Mouse (Mus musculus) forebrain, embryonic 16.5 days (tissue): ENCODE measurements at regions not wholly inside any gene's neighbourhood (a gene's known extent, or its start where the extent isn't known, plus 50 kb on each side); places are given as distances from the start of the nearest gene placed in this dataset.
"Not testable (repeated sequence)": the region's sequence is repeated elsewhere in the genome, so short reads cannot be mapped to it uniquely, and the experiment has no call there.

Experiments used
- ATAC-seq: fragments of 200-750 bp; cut with Nextera tagmentation; 2 replicates; pipeline ENCODE4 v1.8.0; 2017; ENCODE audit warnings: mild to moderate bottlenecking, moderate library complexity
- H3K27ac ChIP-seq: fragments of 300-500 bp; sonication (generic); 2 replicates; pipeline ENCODE4 v1.5.1; 2014; ENCODE audit warnings: low read length, control low read depth
- H3K27me3 ChIP-seq: fragments of 300-500 bp; sonication (generic); replicated peaks from 2 replicates; pipeline ENCODE4 v1.6.1; 2014; ENCODE audit warnings: low read length; ENCODE audit not compliant: control insufficient read depth, insufficient read depth
- H3K36me3 ChIP-seq: fragments of 300-500 bp; sonication (generic); 2 replicates; pipeline ENCODE4 v1.6.1; 2014; ENCODE audit not compliant: control insufficient read depth, insufficient read depth
- H3K4me1 ChIP-seq: fragments of 300-500 bp; sonication (generic); replicated peaks from 2 replicates; pipeline ENCODE4 v1.6.1; 2014; ENCODE audit warnings: low read length; ENCODE audit not compliant: control insufficient read depth, insufficient read depth
- H3K4me2 ChIP-seq: fragments of 300-500 bp; sonication (generic); 2 replicates; pipeline ENCODE4 v1.6.1; 2014; ENCODE audit warnings: mild to moderate bottlenecking, low read length, control low read depth
- H3K4me3 ChIP-seq: fragments of 300-500 bp; sonication (generic); replicated peaks from 2 replicates; pipeline ENCODE4 v1.5.1; 2014; ENCODE audit warnings: mild to moderate bottlenecking, low read length, control low read depth
- H3K9ac ChIP-seq: fragments of 300-500 bp; sonication (generic); replicated peaks from 2 replicates; pipeline ENCODE4 v1.6.1; 2014; ENCODE audit warnings: low read depth, low read length, control low read depth
- H3K9me3 ChIP-seq: fragments of 300-500 bp; sonication (generic); 2 replicates; pipeline ENCODE4 v1.6.1; 2016; ENCODE audit warnings: low read length; ENCODE audit not compliant: control insufficient read depth
- WGBS: fragments of 180-500 bp; shearing (Covaris S2); extraction: QIAGEN DNeasy Blood & Tissue Kit; methylation state at CpG from one replicate; pipeline ENCODE4 v1.1.7; 2014; 5-methylcytosine and 5-hydroxymethylcytosine counted together

- ATAC-seq: peak; percentile 94
- Histone ChIP-seq H3K4me2 (peak overlapping the region; percentile 13; the same call in 1 of the 2 replicates), H3K4me1 (peaks cover 14% of the 10 kb centered on the region), H3K9ac (no peak overlapping the region), H3K4me3 (no peak overlapping the region), H3K36me3 (no peaks in the 10 kb centered on the region), H3K9me3 (no peaks in the 10 kb centered on the region), H3K27ac (peak overlapping the region; percentile 69), H3K27me3 (no peaks in the 10 kb centered on the region)
- 18% methylated on average over 12 of the region's 12 CpGs for WGBS
These were observed 141.3 kb downstream of the Tas2r134 start for GRCm38 (mm10) chr2:51768298-51769271.

DNA sequence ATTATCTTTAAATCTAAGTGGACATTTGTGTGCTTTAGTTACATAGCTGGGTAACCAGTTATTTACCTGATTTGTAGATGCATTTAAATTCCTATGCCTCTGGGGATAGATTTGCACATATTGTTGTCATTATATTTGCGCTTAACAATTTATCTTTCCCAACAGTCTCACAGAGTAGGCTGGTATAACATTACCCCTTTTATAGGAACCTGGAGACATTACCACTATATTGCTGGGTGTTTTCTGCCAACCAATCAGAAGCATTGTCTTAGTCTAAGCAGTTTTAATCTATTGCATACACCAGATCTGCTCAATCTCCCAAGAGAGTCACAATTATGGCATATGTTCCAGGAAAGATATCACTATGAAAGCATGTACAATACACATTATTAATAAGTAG is 149.8 kb downstream of the Rbm43 start:
- Histone ChIP-seq H3K4me3 (no peak overlapping the region), H3K27me3 (no peaks in the 10 kb centered on the region), H3K9me3 (no peaks in the 10 kb centered on the region), H3K4me1 (peaks cover 4% of the 10 kb centered on the region), H3K36me3 (no peaks in the 10 kb centered on the region), H3K9ac (no peak overlapping the region), H3K4me2 (no peak overlapping the region), H3K27ac (no peak overlapping the region)
- no peak for ATAC-seq
- WGBS: 92% methylated on average over 1 of the region's 1 CpGs

- 47% methylated on average over 3 of the region's 3 CpGs for WGBS
- no peaks in the 10 kb centered on the region for H3K36me3 ChIP-seq
- H3K27ac ChIP-seq: no peak overlapping the region
- peaks cover 4% of the 10 kb centered on the region for H3K4me1 ChIP-seq
- no peak overlapping the region for H3K4me3 ChIP-seq
- H3K9me3 ChIP-seq: no peaks in the 10 kb centered on the region
- no peak overlapping the region for H3K4me2 ChIP-seq
- ATAC-seq: peak; percentile 70
- no peak overlapping the region for H3K9ac ChIP-seq
- H3K27me3 ChIP-seq: no peaks in the 10 kb centered on the region
These were observed 146.1 kb downstream of the Rbm43 start for GRCm38 (mm10) chr2:51788896-51789295.

GRCm38 (mm10) chr2:51793291-51793690 is 141.7 kb downstream of the Rbm43 start:
- H3K4me1 ChIP-seq, H3K36me3 ChIP-seq, H3K9me3 ChIP-seq, ATAC-seq, H3K4me2 ChIP-seq, H3K9ac ChIP-seq, H3K4me3 ChIP-seq, H3K27me3 ChIP-seq, H3K27ac ChIP-seq: not testable (repeated sequence)
- 95% methylated on average over 2 of the region's 2 CpGs for WGBS

- H3K9me3 ChIP-seq: no peaks in the 10 kb centered on the region
- H3K27me3 ChIP-seq: no peaks in the 10 kb centered on the region
- no peak overlapping the region for H3K27ac ChIP-seq
- no peak overlapping the region for H3K4me3 ChIP-seq
- WGBS: 84% methylated on average over 1 of the region's 1 CpGs
- H3K4me1 ChIP-seq: no peaks in the 10 kb centered on the region
- no peaks in the 10 kb centered on the region for H3K36me3 ChIP-seq
- ATAC-seq: no peak
- H3K9ac ChIP-seq: no peak overlapping the region
- H3K4me2 ChIP-seq: no peak overlapping the region
These were observed 135.1 kb downstream of the Rbm43 start for GRCm38 (mm10) chr2:51799856-51800255.

GRCm38 (mm10) chr2:51822976-51823375 is 112.0 kb downstream of the Rbm43 start:
- WGBS: 80% methylated on average over 2 of the region's 2 CpGs
- Histone ChIP-seq H3K4me3 (no peak overlapping the region), H3K4me1 (no peaks in the 10 kb centered on the region), H3K27me3 (no peaks in the 10 kb centered on the region), H3K9ac (no peak overlapping the region), H3K36me3 (no peaks in the 10 kb centered on the region), H3K4me2 (no peak overlapping the region), H3K27ac (no peak overlapping the region), H3K9me3 (peaks cover 3% of the 10 kb centered on the region; the same call in 1 of the 2 replicates)
- ATAC-seq: no peak

- Histone ChIP-seq H3K9me3 (no peaks in the 10 kb centered on the region), H3K27ac (no peak overlapping the region; the same call in 1 of the 2 replicates), H3K4me1 (peaks cover 3% of the 10 kb centered on the region), H3K4me2 (no peak overlapping the region), H3K4me3 (no peak overlapping the region), H3K9ac (no peak overlapping the region), H3K36me3 (no peaks in the 10 kb centered on the region), H3K27me3 (no peaks in the 10 kb centered on the region)
- peak; percentile 18 for ATAC-seq
- 38% methylated on average over 7 of the region's 7 CpGs for WGBS
These were observed 104.5 kb downstream of the Rbm43 start for GRCm38 (mm10) chr2:51830286-51830944.

- no peaks in the 10 kb centered on the region for H3K27me3 ChIP-seq
- peak; percentile 91 for ATAC-seq
- no peaks in the 10 kb centered on the region for H3K36me3 ChIP-seq
- H3K4me3 ChIP-seq: no peak overlapping the region
- H3K9me3 ChIP-seq: no peaks in the 10 kb centered on the region
- WGBS: 37% methylated on average over 9 of the region's 9 CpGs
- H3K4me1 ChIP-seq: peaks cover 3% of the 10 kb centered on the region
- no peak overlapping the region for H3K9ac ChIP-seq
- H3K27ac ChIP-seq: peak overlapping the region; percentile 39; the same call in 1 of the 2 replicates
- H3K4me2 ChIP-seq: no peak overlapping the region
These were observed 103.8 kb downstream of the Rbm43 start for GRCm38 (mm10) chr2:51830965-51831720.

GRCm38 (mm10) chr2:51837864-51838263 is 97.1 kb downstream of the Rbm43 start:
- no peaks in the 10 kb centered on the region for H3K9me3 ChIP-seq
- no peak overlapping the region for H3K4me3 ChIP-seq
- no peaks in the 10 kb centered on the region for H3K27me3 ChIP-seq
- ATAC-seq: no peak
- peaks cover 4% of the 10 kb centered on the region; the same call in 1 of the 2 replicates for H3K4me1 ChIP-seq
- no peaks in the 10 kb centered on the region for H3K36me3 ChIP-seq
- H3K9ac ChIP-seq: no peak overlapping the region
- H3K27ac ChIP-seq: no peak overlapping the region
- H3K4me2 ChIP-seq: no peak overlapping the region
- WGBS: 91% methylated on average over 5 of the region's 5 CpGs
